Mouse (Mus musculus) erythroid progenitor cell, adult 5-6 weeks (primary cell): ENCODE measurements around the gene Gm28171. TPM values are rescaled to one million over a fixed set of nuclear protein-coding genes. Genes with fewer than 3 reads are reported as not detected.
"Not testable (repeated sequence)": the region's sequence is repeated elsewhere in the genome, so short reads cannot be mapped to it uniquely, and the experiment has no call there.

ENCODE experiments used
- ATAC-seq: replicated peaks from 2 replicates; pipeline ENCODE4 v1.8.0; 2016; ENCODE audit warnings: moderate number of reproducible peaks, mild to moderate bottlenecking, moderate TSS enrichment, inconsistent platforms; ENCODE audit not compliant: poor library complexity, low FRiP score, severe bottlenecking
- total RNA-seq, 2 experiments: library from RNA; stranded (forward) in 1 of 2; stranded (reverse) in 1 of 2; fragments of 150-400 nt in 1 of 2; fragments of 186-747, 209-891 nt in 1 of 2; gene quantifications; 2 replicates each; pipeline versions ENCODE4 v1.2.3 to v1.2.4; 2015 to 2017; ENCODE audit warnings: low replicate concordance in 2 of 2

The Gm28171 gene
- not detected in 2 replicates for total RNA-seq (2015; ENCODE audit: low replicate concordance)
- total RNA-seq (2017; ENCODE audit: low replicate concordance), result not detected in 2 replicates

GRCm38 (mm10) chrY:5793095-5793494 is at the start of gene Gm28171:
TSS of gene Gm28171 (plus strand) at chrY:5793395.
- not testable (repeated sequence) for ATAC-seq

Other genes starting within 250 kb of the Gm28171 start
- not detected in 2 replicates for gene Gm21854, start 136.4 kb upstream of the Gm28171 start, total RNA-seq (2015; ENCODE audit: low replicate concordance)
- gene Gm21854, start 136.4 kb upstream of the Gm28171 start, total RNA-seq (2017; ENCODE audit: low replicate concordance), result not detected in 2 replicates
- not detected in 2 replicates for gene Gm20914, start 67.4 kb upstream of the Gm28171 start, total RNA-seq (2015; ENCODE audit: low replicate concordance)
- not detected in 2 replicates for gene Gm20914, start 67.4 kb upstream of the Gm28171 start, total RNA-seq (2017; ENCODE audit: low replicate concordance)
- gene Gm21778, start 149.1 kb downstream of the Gm28171 start, total RNA-seq (2015; ENCODE audit: low replicate concordance), result not detected in 2 replicates
- not detected in 2 replicates for gene Gm21778, start 149.1 kb downstream of the Gm28171 start, total RNA-seq (2017; ENCODE audit: low replicate concordance)